Mouse (Mus musculus) small intestine, adult 2 months (tissue): ENCODE data around the gene Tas2r124.

ENCODE experiments used
- CTCF ChIP-seq: fragments of 200-500 bp; IDR thresholded peaks from 2 replicates; pipeline ENCODE4 v1.5.1; 2012; ENCODE audit warnings: low read depth, mild to moderate bottlenecking, control low read depth, inconsistent platforms, low read length, moderate library complexity, mixed read lengths; ENCODE audit not compliant: insufficient replicate concordance, insufficient read length; ENCODE audit errors: extremely low read depth
- POLR2A ChIP-seq: fragments of 200-500 bp; IDR thresholded peaks from 2 replicates; pipeline ENCODE4 v1.6.1; 2012; ENCODE audit warnings: low read depth, mild to moderate bottlenecking, control low read depth, inconsistent platforms, low read length, moderate library complexity

- TF ChIP-seq CTCF (no peak), POLR2A (no peak)
Observed at GRCm38 (mm10) chr6:132778062-132778461, 23.5 kb downstream of the Tas2r124 start, which contains the start of gene Tas2r136.
